Mouse (Mus musculus): ENCODE measurements at regions not wholly inside any gene's neighbourhood (a gene's known extent, or its start where the extent isn't known, plus 50 kb on each side); places are given as distances from the start of the nearest gene placed in this dataset.

GRCm38 (mm10) chr8:109413386-109413785, 80.4 kb upstream of the Pmfbp1 start:
- no peak for DNase-seq (ENCODE audit: low spot score in 2 of 2)

DNA sequence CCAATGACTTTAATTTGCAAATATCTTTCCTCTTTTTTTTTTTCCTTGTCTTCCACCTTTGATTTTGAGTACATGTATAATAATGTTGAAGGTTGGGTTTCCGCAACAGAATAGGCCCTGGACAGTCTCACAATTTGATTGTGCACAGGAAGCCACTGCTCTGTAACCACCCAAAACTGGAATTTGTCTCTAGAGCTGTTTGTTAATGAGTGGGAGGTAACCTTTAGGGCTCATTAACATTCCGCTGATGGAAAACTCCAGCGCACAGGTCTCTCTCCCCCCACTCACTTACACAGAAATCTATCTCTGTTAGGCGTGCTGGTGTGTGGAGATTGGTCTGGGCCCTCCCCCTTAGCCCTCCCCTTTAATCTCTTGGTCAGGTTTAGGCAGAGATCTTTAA, 78.5 kb upstream of the Pmfbp1 start:
- no peak for DNase-seq (ENCODE audit: low spot score in 2 of 2)

DNA sequence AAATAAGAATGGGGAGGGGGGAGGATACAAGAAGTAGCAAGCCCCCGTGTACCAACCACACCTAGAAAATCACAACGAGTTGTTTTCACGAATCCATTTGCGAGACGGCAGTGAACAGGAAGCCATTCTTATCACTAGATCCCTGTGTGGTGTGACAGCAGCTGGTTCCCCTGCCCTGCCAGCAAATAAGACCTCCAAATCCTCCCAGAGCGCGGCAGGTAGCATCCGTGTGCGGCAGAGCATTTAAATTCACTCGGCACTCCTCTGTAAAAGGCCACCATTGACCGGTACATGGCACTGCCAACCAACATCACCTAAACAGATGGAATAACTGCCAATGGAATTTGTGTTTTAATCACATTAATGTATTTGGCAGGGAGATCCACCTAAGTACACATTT, 77.9 kb upstream of the Pmfbp1 start:
- no peak for DNase-seq (ENCODE audit: low spot score in 2 of 2)

DNA sequence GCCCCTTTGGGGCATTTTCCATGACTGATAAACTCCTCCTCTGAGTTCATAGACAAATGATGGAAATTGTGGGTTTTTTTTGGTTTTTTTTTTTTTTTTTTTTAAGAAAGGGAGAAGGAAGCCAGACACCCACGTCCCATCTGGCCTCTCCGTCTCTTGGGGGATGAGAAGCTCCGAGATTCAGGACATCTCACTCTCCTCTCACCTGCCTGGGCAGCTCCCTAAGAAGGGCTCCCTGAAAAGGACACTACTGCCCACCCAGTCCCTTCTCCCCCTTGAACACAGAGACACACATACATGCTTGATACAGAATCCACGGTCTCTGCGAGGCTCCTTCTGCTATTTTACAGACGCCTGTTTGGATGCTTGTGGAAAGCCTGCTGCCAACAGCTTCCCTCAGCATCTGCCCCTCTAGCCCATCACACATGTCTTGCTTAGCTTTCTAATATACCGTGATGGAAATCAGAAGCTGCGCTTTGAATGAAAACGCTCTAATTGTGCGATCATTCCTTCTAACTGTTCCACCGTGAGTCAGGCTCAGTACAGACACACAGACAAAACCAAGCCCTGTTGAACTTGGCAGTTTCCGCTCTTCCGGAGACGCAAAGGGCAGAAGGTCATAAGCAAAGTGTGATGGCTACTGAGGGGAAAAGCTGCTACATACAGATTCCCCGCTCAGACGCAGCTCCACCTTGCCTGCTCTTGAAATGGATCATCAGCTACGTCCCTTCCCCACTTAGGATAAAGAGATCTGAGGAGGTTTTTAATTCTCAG, 77.3 kb upstream of the Pmfbp1 start:
- peak; percentile 61 to 66 for DNase-seq (ENCODE audit: low spot score in 2 of 2)

GRCm38 (mm10) chr8:109417222-109417621, 76.6 kb upstream of the Pmfbp1 start:
- peak; percentile 49 to 84 for DNase-seq (ENCODE audit: low spot score in 2 of 2)

DNA sequence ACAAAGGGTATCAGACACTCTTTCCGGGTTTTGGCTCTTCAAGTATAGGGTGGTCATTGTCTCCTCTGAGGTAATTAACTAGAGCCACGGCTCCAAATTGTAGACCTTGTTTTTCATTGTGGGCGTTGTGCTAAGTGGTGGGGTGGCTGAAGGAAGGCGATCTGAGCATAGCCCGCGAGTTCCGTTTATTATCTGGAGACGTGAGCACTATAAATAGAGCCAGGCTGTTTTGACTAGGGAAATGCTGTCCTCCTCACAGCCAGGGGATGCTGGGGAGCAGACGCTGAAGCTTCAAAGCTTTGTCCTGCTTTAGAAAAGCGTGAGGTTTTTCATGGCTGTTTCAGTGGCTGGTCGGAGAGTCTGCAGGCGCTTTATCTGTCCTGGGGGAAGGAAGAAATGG, 75.9 kb upstream of the Pmfbp1 start:
- peak; percentile 33 to 47 for DNase-seq (ENCODE audit: low spot score in 2 of 2)

GRCm38 (mm10) chr8:109419029-109419596, 74.7 kb upstream of the Pmfbp1 start:
- peak in 1 of 2 experiments; percentile 52 for DNase-seq (ENCODE audit: low spot score in 2 of 2)

GRCm38 (mm10) chr8:109424004-109424403, 69.8 kb upstream of the Pmfbp1 start:
- no peak for DNase-seq (ENCODE audit: low spot score in 2 of 2)

DNA sequence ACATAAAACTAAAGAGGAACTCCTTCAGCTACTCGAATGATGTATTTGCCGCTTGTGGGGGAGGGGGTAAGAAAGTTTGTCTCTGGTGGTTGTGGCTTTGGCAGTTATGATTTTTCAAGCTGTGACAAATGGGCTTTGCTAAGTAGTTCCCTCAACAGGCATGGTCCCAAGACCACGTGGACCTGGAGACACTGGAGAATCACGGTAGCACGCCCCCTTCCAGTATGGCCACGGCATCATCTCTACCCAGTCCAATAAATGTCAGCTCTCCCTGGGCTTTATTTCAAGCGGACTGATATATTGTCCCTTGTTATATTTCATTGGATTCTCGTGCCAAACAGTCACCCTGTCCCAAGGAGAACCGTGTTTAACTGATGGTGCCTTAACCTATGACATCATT, 65.3 kb upstream of the Pmfbp1 start:
- no peak for DNase-seq (ENCODE audit: low spot score in 2 of 2)

DNA sequence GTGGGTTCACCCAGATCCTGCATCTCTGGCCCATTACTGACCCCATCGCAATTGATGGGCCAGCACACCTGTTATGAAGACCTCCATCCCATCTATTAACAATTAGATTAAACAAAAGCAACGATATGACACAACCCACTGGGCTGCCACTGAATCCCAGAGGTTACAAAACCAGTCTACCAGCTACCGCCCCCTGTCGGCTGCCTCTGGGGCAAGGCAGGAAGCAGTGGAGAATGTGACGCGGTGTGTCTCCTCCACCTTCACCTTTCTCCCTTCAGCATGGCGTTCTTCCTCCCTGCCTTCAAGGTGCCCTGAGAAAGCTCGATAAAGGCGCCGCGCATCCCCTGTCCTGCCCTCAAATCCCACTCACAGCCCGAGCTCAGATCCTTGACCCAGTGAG, 59.3 kb upstream of the Pmfbp1 start:
- DNase-seq (ENCODE audit: low spot score in 2 of 2) = no peak

DNA sequence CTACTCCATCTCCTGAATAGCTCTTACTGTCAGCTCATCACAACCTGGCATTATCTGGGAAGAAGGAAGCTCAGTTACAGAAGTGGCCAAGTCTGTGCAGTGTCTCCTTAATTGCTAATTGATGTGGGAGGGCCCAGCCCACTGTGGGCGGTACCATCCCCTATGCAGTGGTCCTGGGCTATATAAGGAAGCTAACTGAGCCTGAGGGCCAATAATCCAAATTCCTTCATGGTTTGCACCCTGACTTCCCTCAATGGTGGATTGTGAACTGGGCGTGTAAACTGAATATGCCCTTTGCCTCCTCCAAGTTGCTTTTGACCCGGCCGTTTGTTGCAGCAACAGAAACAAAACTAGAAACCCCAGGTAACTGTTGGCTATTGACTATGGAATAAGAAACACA, 57.8 kb upstream of the Pmfbp1 start:
- no peak for DNase-seq (ENCODE audit: low spot score in 2 of 2)

DNA sequence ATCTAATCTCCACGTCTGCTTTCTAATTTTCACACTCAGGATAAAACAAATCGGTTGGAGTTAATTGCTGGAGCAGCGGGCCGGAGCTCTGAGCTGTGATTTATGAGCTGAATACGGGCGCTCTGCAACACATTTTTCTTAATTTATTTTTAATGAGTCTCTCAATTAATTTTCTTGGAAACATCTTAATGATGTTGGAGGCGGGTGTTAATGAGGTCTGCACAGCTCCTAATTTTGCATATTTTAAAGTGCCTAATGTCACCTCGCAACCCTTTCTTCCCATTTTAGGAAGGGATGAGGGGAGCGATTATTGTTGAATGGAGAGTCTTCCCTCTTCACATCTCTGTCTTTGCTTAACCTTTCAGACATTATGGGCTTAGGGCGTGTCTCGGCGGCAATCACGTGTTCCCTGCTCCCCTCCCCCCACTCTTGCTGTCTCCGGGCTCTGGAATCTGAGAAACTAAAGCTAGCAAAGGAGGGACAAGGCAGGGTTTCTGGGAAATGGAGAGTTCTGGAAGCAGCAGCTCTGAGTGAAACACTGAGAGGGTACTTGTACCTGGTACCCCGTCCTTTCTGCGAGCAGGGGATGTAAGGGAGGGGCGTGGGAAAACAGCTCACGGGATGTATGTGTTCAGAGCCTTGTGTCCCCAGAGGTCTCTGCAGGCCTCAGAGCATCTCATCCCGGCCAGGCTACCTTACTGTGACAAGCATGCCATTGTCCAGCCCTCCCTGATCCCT, 56.8 kb upstream of the Pmfbp1 start:
- DNase-seq (ENCODE audit: low spot score in 2 of 2) = peak in 1 of 2 experiments; percentile 35

GRCm38 (mm10) chr8:109438531-109438930, 55.3 kb upstream of the Pmfbp1 start:
- no peak for DNase-seq (ENCODE audit: low spot score in 2 of 2)

Data from frontal cortex, postnatal 36 days (tissue).